Mouse (Mus musculus) spleen, adult 2 months (tissue): Measurements from ENCODE around the gene Parp1. TPM values are rescaled to one million over a fixed set of nuclear protein-coding genes. Genes with fewer than 3 reads are reported as not detected.
A peak's percentile ranks its signal among the peaks of the same experiment; 100 is the strongest.

Source experiments
- DNase-seq, 2 experiments: peaks; one replicate each; pipeline versions ENCODE4 v3.0.0 to v3.0.0-alpha.2; 2012 to 2021; ENCODE audit warnings: low spot score in 2 of 2, low read depth in 1 of 2
- H3K27ac ChIP-seq: fragments of 200-500 bp; 2 replicates; pipeline ENCODE4 v1.5.1; 2012; ENCODE audit warnings: low read length, inconsistent platforms; ENCODE audit not compliant: insufficient read depth
- H3K27me3 ChIP-seq: fragments of 200-500 bp; 2 replicates; pipeline ENCODE4 v1.6.1; 2012; ENCODE audit warnings: mild to moderate bottlenecking, moderate library complexity, low read length, inconsistent platforms; ENCODE audit not compliant: control insufficient read depth, insufficient read depth
- H3K36me3 ChIP-seq: fragments of 200-500 bp; 2 replicates; pipeline ENCODE4 v1.6.1; 2012; ENCODE audit warnings: mild to moderate bottlenecking, low read length, inconsistent platforms; ENCODE audit not compliant: control insufficient read depth, insufficient read depth
- H3K4me1 ChIP-seq: fragments of 200-500 bp; 2 replicates; pipeline ENCODE4 v1.6.1; 2011; ENCODE audit warnings: inconsistent platforms; ENCODE audit not compliant: control insufficient read depth, insufficient read depth, insufficient read length
- H3K4me3 ChIP-seq: fragments of 200-500 bp; 2 replicates; pipeline ENCODE4 v1.5.1; 2011; ENCODE audit warnings: mild to moderate bottlenecking, inconsistent platforms; ENCODE audit not compliant: insufficient read depth, insufficient read length; ENCODE audit errors: extremely low read depth
- CTCF ChIP-seq: fragments of 200-500 bp; IDR thresholded peaks from 2 replicates; pipeline ENCODE4 v1.5.1; 2011; ENCODE audit warnings: mild to moderate bottlenecking, inconsistent platforms; ENCODE audit not compliant: insufficient read depth, insufficient read length, insufficient replicate concordance; ENCODE audit errors: extremely low read depth
- POLR2A ChIP-seq: fragments of 200-500 bp; IDR thresholded peaks from 2 replicates; pipeline ENCODE4 v1.6.1; 2011; ENCODE audit warnings: low read depth, low read length, inconsistent platforms
- WGBS: fragments of 180-500 bp; shearing (Covaris S2); methylation state at CpG from one replicate; pipeline ENCODE4 v1.1.7; 2018; 5-methylcytosine and 5-hydroxymethylcytosine counted together
- polyA plus RNA-seq: library from polyadenylated mRNA; depleted of rRNA; stranded (reverse); fragments of >200 nt; gene quantifications from 2 replicates; pipeline ENCODE4 v1.2.3, GENCODE M21; 2012; rRNA removed

The Parp1 gene
- 42.7 and 44.5 TPM in 2 replicates for polyA plus RNA-seq

- H3K36me3 ChIP-seq = no peaks in the 10 kb centered on the region
- no peaks in the 10 kb centered on the region for H3K27me3 ChIP-seq
- peak within 1 kb of the TSS; percentile 63 for H3K4me3 ChIP-seq
- WGBS = under 1% methylated on average over 67 of the region's 67 CpGs
- TF ChIP-seq CTCF (no peak), POLR2A (peak; percentile 51)
- peak; percentile 76 to 96 for DNase-seq
- H3K27ac ChIP-seq = peak within 1 kb of the TSS; percentile 76
- H3K4me1 ChIP-seq = peaks cover 2% of the 10 kb centered on the region; the same call in 1 of the 2 replicates
Measured at GRCm38 (mm10) chr1:180568761-180569452, at the start of gene Parp1. Gene Parp1, plus strand, starts transcription at chr1:180568924.

- Histone ChIP-seq H3K27me3 (no peaks in the 10 kb centered on the region), H3K4me1 (peaks cover 8% of the 10 kb centered on the region; the same call in 1 of the 2 replicates), H3K27ac (no peak overlapping the region; the same call in 1 of the 2 replicates), H3K36me3 (no peaks in the 10 kb centered on the region), H3K4me3 (no peak overlapping the region)
- DNase-seq = no peak
- TF ChIP-seq CTCF (no peak), POLR2A (no peak)
- 53% methylated on average over 8 of the region's 8 CpGs for WGBS
Measured at GRCm38 (mm10) chr1:180519520-180519919, 49.2 kb upstream of the Parp1 start.

- H3K36me3 ChIP-seq = no peaks in the 10 kb centered on the region
- no peak for DNase-seq
- H3K27ac ChIP-seq = no peak overlapping the region
- WGBS = 83% methylated on average over 7 of the region's 7 CpGs
- peaks cover 8% of the 10 kb centered on the region; the same call in 1 of the 2 replicates for H3K4me1 ChIP-seq
- no peak for TF ChIP-seq POLR2A
- TF ChIP-seq CTCF = no peak
- no peaks in the 10 kb centered on the region for H3K27me3 ChIP-seq
- no peak overlapping the region for H3K4me3 ChIP-seq
Measured at GRCm38 (mm10) chr1:180520190-180520589, 48.5 kb upstream of the Parp1 start.

GRCm38 (mm10) chr1:180523320-180523719 is 45.4 kb upstream of the Parp1 start:
- TF ChIP-seq POLR2A (no peak), CTCF (no peak)
- no peaks in the 10 kb centered on the region for H3K27me3 ChIP-seq
- peaks cover 5% of the 10 kb centered on the region; the same call in 1 of the 2 replicates for H3K4me1 ChIP-seq
- no peaks in the 10 kb centered on the region for H3K36me3 ChIP-seq
- DNase-seq = no peak
- no peak overlapping the region for H3K4me3 ChIP-seq
- no peak overlapping the region for H3K27ac ChIP-seq
- 93% methylated on average over 2 of the region's 2 CpGs for whole genome bisulfite sequencing

GRCm38 (mm10) chr1:180525301-180525700 is 43.4 kb upstream of the Parp1 start:
- 88% methylated on average over 1 of the region's 1 CpGs for WGBS
- Histone ChIP-seq H3K4me3 (no peak overlapping the region), H3K36me3 (no peaks in the 10 kb centered on the region), H3K4me1 (peaks cover 7% of the 10 kb centered on the region), H3K27ac (no peak overlapping the region), H3K27me3 (no peaks in the 10 kb centered on the region)
- DNase-seq = no peak
- no peak for TF ChIP-seq CTCF
- TF ChIP-seq POLR2A = no peak

- WGBS = 55% methylated on average over 7 of the region's 7 CpGs
- no peak overlapping the region for H3K4me3 ChIP-seq
- no peaks in the 10 kb centered on the region for H3K27me3 ChIP-seq
- H3K36me3 ChIP-seq = no peaks in the 10 kb centered on the region
- peaks cover 16% of the 10 kb centered on the region for H3K4me1 ChIP-seq
- TF ChIP-seq POLR2A (no peak), CTCF (no peak)
- peak overlapping the region; percentile 65 for H3K27ac ChIP-seq
- peak in 1 of 2 experiments; percentile 39 for DNase-seq
Measured at GRCm38 (mm10) chr1:180529847-180530246, 38.9 kb upstream of the Parp1 start.
